Mouse (Mus musculus): ENCODE measurements at regions not wholly inside any gene's neighbourhood (a gene's known extent, or its start where the extent isn't known, plus 50 kb on each side); places are given as distances from the start of the nearest gene placed in this dataset.

DNA sequence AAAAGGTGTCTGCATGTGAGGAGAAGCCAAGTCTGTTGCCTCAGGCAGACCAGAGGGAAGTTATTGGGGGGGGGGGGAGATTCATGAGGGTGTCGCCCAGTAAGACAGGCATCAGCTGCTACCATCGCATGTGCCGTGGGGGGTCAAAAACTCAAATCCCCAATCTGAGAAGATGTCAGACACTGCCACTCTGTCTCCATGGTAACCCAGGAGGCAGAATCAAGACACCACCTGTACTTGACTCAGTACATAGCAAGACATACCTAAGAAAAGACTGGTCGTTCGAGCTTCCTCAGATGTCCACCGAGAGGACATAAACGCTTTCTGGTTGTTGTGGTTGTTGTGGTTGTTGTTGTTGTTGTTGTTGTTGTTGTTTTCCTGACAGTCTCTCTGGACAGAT, 418.1 kb downstream of the Plekhb2 start:
- no peak overlapping the region for H3K27ac ChIP-seq (ENCODE audit: low read length)
- H3K27me3 ChIP-seq (ENCODE audit: insufficient read depth, low read length): no peaks in the 10 kb centered on the region
- no peaks in the 10 kb centered on the region for H3K4me1 ChIP-seq (ENCODE audit: insufficient read depth, low read length)
- no peak overlapping the region for H3K4me3 ChIP-seq (ENCODE audit: low read length)
- no peaks in the 10 kb centered on the region for H3K9me3 ChIP-seq (ENCODE audit: low read length)
- no peaks in the 10 kb centered on the region for H3K36me3 ChIP-seq (ENCODE audit: insufficient read depth, low read length)
- WGBS: 80% methylated on average over 7 of the region's 7 CpGs
- no peak overlapping the region for H3K4me2 ChIP-seq (replicated peaks; ENCODE audit: low read depth, low read length)
- no peak overlapping the region for H3K9ac ChIP-seq (replicated peaks; ENCODE audit: low read length)
- ATAC-seq (ENCODE audit: low FRiP score, low TSS enrichment): no peak

DNA sequence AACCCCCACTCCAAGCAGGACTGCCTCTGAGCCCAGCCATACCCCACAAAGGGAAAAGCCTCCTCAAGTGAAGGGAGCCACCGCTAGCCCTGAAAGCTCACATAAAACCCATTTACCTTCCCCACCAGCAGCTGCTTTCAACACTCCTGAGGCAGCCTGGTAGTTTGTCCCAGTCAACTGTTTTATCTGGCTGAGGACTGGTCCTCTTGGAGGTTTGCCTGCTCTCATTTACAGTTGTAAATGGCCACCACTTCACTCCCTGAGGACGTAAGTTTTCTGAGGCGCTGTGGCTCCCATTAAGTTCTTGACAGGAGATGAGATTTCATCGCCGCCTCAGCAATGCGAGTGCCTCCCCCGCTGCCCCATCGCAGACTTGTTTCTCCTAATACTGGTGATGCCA, 425.2 kb downstream of the Plekhb2 start:
- Histone ChIP-seq H3K9me3 (ENCODE audit: low read length) (no peaks in the 10 kb centered on the region; the same call in 1 of the 2 replicates), H3K4me3 (ENCODE audit: low read length) (no peak overlapping the region), H3K9ac (replicated peaks; ENCODE audit: low read length) (no peak overlapping the region), H3K36me3 (ENCODE audit: insufficient read depth, low read length) (no peaks in the 10 kb centered on the region), H3K4me2 (replicated peaks; ENCODE audit: low read depth, low read length) (no peak overlapping the region), H3K27ac (ENCODE audit: low read length) (no peak overlapping the region), H3K4me1 (ENCODE audit: insufficient read depth, low read length) (no peaks in the 10 kb centered on the region), H3K27me3 (ENCODE audit: insufficient read depth, low read length) (no peaks in the 10 kb centered on the region)
- WGBS: 70% methylated on average over 8 of the region's 8 CpGs
- ATAC-seq (ENCODE audit: low FRiP score, low TSS enrichment): no peak

Data from kidney, embryonic 16.5 days (tissue).